Mouse (Mus musculus): Measurements from ENCODE around the gene Grem1.
A peak's percentile ranks its signal among the peaks of the same experiment; 100 is the strongest.

Gene Grem1

GRCm38 (mm10) chr2:113758311-113759161 is at the start of gene Grem1:
Gene Grem1 (minus strand): TSS chr2:113758646.
- DNase-seq, result no peak

- DNase-seq, result peak; percentile 58
Measured at GRCm38 (mm10) chr2:113807640-113808039, 49.2 kb upstream of the Grem1 start.

- DNase-seq, result no peak
Measured at GRCm38 (mm10) chr2:113806851-113807577, 48.6 kb upstream of the Grem1 start.

- DNase-seq, result no peak
Measured at GRCm38 (mm10) chr2:113805765-113806164, 47.3 kb upstream of the Grem1 start.

GRCm38 (mm10) chr2:113803753-113804152 is 45.3 kb upstream of the Grem1 start:
- no peak for DNase-seq

GRCm38 (mm10) chr2:113800846-113801245 is 42.4 kb upstream of the Grem1 start:
- no peak for DNase-seq

- no peak for DNase-seq
Measured at GRCm38 (mm10) chr2:113798605-113799004, 40.2 kb upstream of the Grem1 start.

GRCm38 (mm10) chr2:113795186-113795585 is 36.7 kb upstream of the Grem1 start:
- no peak for DNase-seq

- no peak for DNase-seq
Measured at GRCm38 (mm10) chr2:113793521-113793920, 35.1 kb upstream of the Grem1 start.

GRCm38 (mm10) chr2:113788821-113789387 is 30.5 kb upstream of the Grem1 start:
- DNase-seq, result no peak

- DNase-seq, result no peak
Measured at GRCm38 (mm10) chr2:113787882-113788281, 29.4 kb upstream of the Grem1 start.

GRCm38 (mm10) chr2:113784851-113785250 is 26.4 kb upstream of the Grem1 start:
- DNase-seq, result no peak

GRCm38 (mm10) chr2:113781521-113781920 is 23.1 kb upstream of the Grem1 start:
- no peak for DNase-seq

GRCm38 (mm10) chr2:113781107-113781506 is 22.7 kb upstream of the Grem1 start:
- DNase-seq, result no peak

- no peak for DNase-seq
Measured at GRCm38 (mm10) chr2:113779336-113779735, 20.9 kb upstream of the Grem1 start.

GRCm38 (mm10) chr2:113778036-113778435 is 19.6 kb upstream of the Grem1 start:
- no peak for DNase-seq

GRCm38 (mm10) chr2:113776297-113776696 is 17.9 kb upstream of the Grem1 start:
- DNase-seq, result no peak

- DNase-seq, result peak; percentile 12
Measured at GRCm38 (mm10) chr2:113774150-113774805, 15.8 kb upstream of the Grem1 start.

- no peak for DNase-seq
Measured at GRCm38 (mm10) chr2:113768541-113769303, 10.3 kb upstream of the Grem1 start.

GRCm38 (mm10) chr2:113765885-113766284 is 7.4 kb upstream of the Grem1 start:
- DNase-seq, result peak; percentile 34

- DNase-seq, result no peak
Measured at GRCm38 (mm10) chr2:113764968-113765367, 6.5 kb upstream of the Grem1 start.

All from kidney, adult 9 months (tissue).